Mouse (Mus musculus) intestine, embryonic 16.5 days (tissue): ENCODE measurements around the gene Tmem184c. TPM values are rescaled to one million over a fixed set of nuclear protein-coding genes. Genes with fewer than 3 reads are reported as not detected.

Experiments
- ATAC-seq: fragments of 200-750 bp; cut with Nextera tagmentation; 2 replicates; pipeline ENCODE4 v1.8.0; 2017; ENCODE audit warnings: moderate TSS enrichment, moderate library complexity
- H3K27ac ChIP-seq: fragments of 300-500 bp; sonication (generic); 2 replicates; pipeline ENCODE4 v1.5.1; 2014; ENCODE audit warnings: mild to moderate bottlenecking, low read length
- H3K27me3 ChIP-seq: fragments of 300-500 bp; sonication (generic); replicated peaks from 2 replicates; pipeline ENCODE4 v1.6.1; 2014; ENCODE audit warnings: low read length, control low read depth, mixed read lengths; ENCODE audit not compliant: control insufficient read depth, insufficient read depth
- H3K36me3 ChIP-seq: fragments of 300-500 bp; sonication (generic); 2 replicates; pipeline ENCODE4 v1.6.1; 2014; ENCODE audit warnings: low read length, control low read depth; ENCODE audit not compliant: control insufficient read depth, insufficient read depth
- H3K4me1 ChIP-seq: fragments of 300-500 bp; sonication (generic); 2 replicates; pipeline ENCODE4 v1.6.1; 2014; ENCODE audit warnings: low read length, control low read depth, mixed read lengths; ENCODE audit not compliant: control insufficient read depth, insufficient read depth
- H3K4me2 ChIP-seq: fragments of 300-500 bp; sonication (generic); 2 replicates; pipeline ENCODE4 v1.6.1; 2014; ENCODE audit warnings: low read depth, low read length, control low read depth
- H3K4me3 ChIP-seq: fragments of 300-500 bp; sonication (generic); 2 replicates; pipeline ENCODE4 v1.5.1; 2014; ENCODE audit warnings: mild to moderate bottlenecking, low read length
- H3K9ac ChIP-seq: fragments of 300-500 bp; sonication (generic); 2 replicates; pipeline ENCODE4 v1.6.1; 2014; ENCODE audit warnings: low read depth, low read length
- H3K9me3 ChIP-seq: fragments of 300-500 bp; sonication (generic); 2 replicates; pipeline ENCODE4 v1.6.1; 2016; ENCODE audit warnings: low read length, control low read depth; ENCODE audit not compliant: control insufficient read depth
- WGBS: fragments of 180-500 bp; shearing (Covaris S2); extraction: QIAGEN DNeasy Blood & Tissue Kit; methylation state at CpG from one replicate; pipeline ENCODE4 v1.1.7; 2014; 5-methylcytosine and 5-hydroxymethylcytosine counted together
- polyA plus RNA-seq: library from polyadenylated mRNA; unstranded; fragments of >200 nt; fragmentation: Nextera tagmentation; extraction: Ambion mirVana; gene quantifications from 2 replicates; pipeline ENCODE4 v1.2.1, GENCODE M21; 2015

The Tmem184c gene
- polyA plus RNA-seq, 1 experiment from 2014 or later: 21.4 TPM

DNA sequence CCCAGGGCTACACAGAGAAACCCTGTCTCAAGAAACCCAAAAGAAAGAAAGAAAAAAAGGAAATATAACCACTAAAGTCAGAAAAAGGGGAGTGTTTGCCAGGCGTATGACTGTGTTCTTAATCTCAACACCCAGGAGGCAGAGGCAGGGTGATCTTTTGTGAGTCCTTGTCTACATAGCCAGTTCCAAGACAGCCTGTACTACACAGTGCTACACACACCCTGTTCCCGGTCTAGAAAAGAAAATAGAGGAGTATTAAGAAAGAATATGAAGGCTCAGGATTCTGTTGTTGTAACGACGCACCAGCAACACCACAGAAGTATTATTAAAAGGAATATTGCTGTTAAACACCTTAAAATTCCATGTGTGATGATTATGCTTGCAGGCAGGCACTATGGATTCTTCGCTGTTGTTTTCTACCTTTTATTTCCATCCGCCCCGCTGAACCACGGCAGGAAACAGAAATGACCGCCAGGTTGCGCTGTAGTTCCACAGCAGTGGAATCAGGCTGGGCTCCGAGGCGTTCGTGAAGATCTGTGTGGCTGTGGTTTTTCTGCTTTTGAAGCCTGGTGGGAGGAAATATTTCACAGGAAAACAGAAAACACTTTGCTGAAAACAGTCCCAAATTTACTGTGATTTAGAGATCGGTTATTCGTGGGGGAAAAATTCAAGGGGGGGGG lies 19.5 kb upstream of the Tmem184c start:
- H3K36me3 ChIP-seq: no peaks in the 10 kb centered on the region
- H3K27ac ChIP-seq: no peak overlapping the region
- H3K9me3 ChIP-seq: no peaks in the 10 kb centered on the region
- H3K4me3 ChIP-seq: no peak overlapping the region
- WGBS: 16% methylated on average over 15 of the region's 15 CpGs
- no peak overlapping the region for H3K9ac ChIP-seq
- no peaks in the 10 kb centered on the region for H3K4me1 ChIP-seq
- peak; percentile 73 for ATAC-seq
- H3K4me2 ChIP-seq: no peak overlapping the region
- H3K27me3 ChIP-seq: no peaks in the 10 kb centered on the region

DNA sequence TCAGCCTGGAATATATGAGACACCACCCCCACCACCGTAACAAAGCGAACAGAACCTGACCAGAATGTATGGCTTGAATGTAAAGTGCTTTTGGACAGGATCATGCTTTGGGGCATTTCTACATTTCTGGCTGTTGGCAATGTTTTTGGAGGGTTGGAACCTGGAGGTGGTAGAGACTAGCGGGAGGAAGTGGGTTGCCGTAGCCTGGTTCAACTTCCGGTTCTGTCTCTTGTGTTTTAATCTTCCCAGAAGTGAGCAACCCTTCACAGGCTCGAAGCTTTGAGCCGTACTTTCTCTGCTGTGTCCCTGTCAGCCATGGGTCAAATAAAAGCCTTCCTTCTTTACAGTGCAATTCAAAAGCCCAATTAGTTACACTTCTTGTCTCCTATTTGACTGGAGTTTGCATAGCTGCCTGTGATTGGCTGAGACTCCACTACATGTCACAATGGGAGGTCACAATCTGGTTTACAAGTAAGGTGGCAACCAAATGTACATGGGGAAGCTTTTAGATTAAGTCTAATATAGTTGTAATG lies 13.2 kb upstream of the Tmem184c start:
- 86% methylated on average over 7 of the region's 7 CpGs for WGBS
- H3K9ac ChIP-seq: no peak overlapping the region
- H3K4me1 ChIP-seq: no peaks in the 10 kb centered on the region
- H3K27me3 ChIP-seq: no peaks in the 10 kb centered on the region
- no peak for ATAC-seq
- H3K4me3 ChIP-seq: no peak overlapping the region
- H3K4me2 ChIP-seq: no peak overlapping the region
- no peaks in the 10 kb centered on the region for H3K9me3 ChIP-seq
- no peak overlapping the region for H3K27ac ChIP-seq
- no peaks in the 10 kb centered on the region for H3K36me3 ChIP-seq

DNA sequence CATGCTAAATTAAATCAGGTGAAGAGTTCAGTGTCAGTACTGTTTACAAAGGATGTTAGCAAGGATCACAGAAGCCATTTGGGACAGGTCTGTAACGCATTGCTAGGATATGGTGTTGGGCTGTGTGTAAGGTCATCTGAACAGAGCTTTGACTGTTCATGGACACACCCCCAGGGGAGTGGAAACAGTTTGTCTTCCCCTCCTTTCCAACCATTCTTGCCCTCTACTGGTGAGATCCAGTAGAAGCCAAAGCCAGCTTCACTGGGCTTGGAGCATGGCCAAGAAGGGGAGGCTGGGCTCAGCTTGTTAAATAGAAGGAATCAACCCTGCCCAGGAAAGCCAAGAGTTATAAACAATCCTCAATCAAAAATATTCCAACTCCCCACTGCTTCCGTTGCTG lies 7.4 kb upstream of the Tmem184c start:
- peak; percentile 52 for ATAC-seq
- H3K4me1 ChIP-seq: 0 out of 2 replicates have a peak, but pooled peaks cover 4% of the 10 kb centered on the region
- H3K27ac ChIP-seq: no peak overlapping the region
- no peak overlapping the region for H3K4me2 ChIP-seq
- no peaks in the 10 kb centered on the region for H3K36me3 ChIP-seq
- H3K9ac ChIP-seq: no peak overlapping the region
- 28% methylated on average over 2 of the region's 2 CpGs for WGBS
- H3K9me3 ChIP-seq: no peaks in the 10 kb centered on the region
- H3K4me3 ChIP-seq: no peak overlapping the region
- no peaks in the 10 kb centered on the region for H3K27me3 ChIP-seq

GRCm38 (mm10) chr8:77609621-77610020 lies 877 bp downstream of the Tmem184c start:
- no peak overlapping the region for H3K27ac ChIP-seq
- no peaks in the 10 kb centered on the region for H3K27me3 ChIP-seq
- WGBS: 10% methylated on average over 7 of the region's 7 CpGs
- H3K9ac ChIP-seq: peak overlapping the region; percentile 70
- peaks cover 3% of the 10 kb centered on the region for H3K4me1 ChIP-seq
- ATAC-seq: no peak
- no peaks in the 10 kb centered on the region for H3K36me3 ChIP-seq
- peak overlapping the region; percentile 70 for H3K4me3 ChIP-seq
- H3K9me3 ChIP-seq: no peaks in the 10 kb centered on the region
- peak overlapping the region; percentile 81 for H3K4me2 ChIP-seq

DNA sequence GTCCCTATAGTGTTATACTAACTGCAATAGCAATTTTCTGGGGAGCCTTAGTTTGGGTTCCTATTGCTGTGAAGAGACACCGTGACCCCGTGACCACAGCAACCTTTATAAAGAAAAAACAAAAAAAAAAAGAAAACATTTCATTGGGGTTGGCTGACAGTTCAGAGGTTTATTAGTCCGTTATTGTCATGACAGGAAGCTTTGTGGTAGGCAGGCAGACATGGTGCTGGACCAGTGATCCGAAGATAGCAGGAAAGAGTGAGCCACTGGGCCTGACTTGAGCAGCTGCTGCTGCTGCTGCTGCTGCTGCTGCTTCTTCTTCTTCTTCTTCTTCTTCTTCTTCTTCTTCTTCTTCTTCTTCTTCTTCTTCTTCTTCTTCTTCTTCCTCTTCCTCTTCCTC lies 26.3 kb downstream of the Tmem184c start:
- Histone ChIP-seq H3K4me1 (no peaks in the 10 kb centered on the region), H3K4me3 (no peak overlapping the region), H3K36me3 (peaks cover 3% of the 10 kb centered on the region; the same call in 1 of the 2 replicates), H3K4me2 (no peak overlapping the region), H3K9ac (no peak overlapping the region), H3K27ac (no peak overlapping the region), H3K9me3 (no peaks in the 10 kb centered on the region), H3K27me3 (no peaks in the 10 kb centered on the region)
- ATAC-seq: no peak
- WGBS: 95% methylated on average over 4 of the region's 4 CpGs

GRCm38 (mm10) chr8:77577674-77578073 lies 32.8 kb downstream of the Tmem184c start:
- H3K27me3 ChIP-seq: no peaks in the 10 kb centered on the region
- H3K4me2 ChIP-seq: no peak overlapping the region
- 91% methylated on average over 7 of the region's 7 CpGs for WGBS
- no peaks in the 10 kb centered on the region for H3K4me1 ChIP-seq
- peaks cover 3% of the 10 kb centered on the region; the same call in 1 of the 2 replicates for H3K36me3 ChIP-seq
- no peak overlapping the region for H3K27ac ChIP-seq
- H3K4me3 ChIP-seq: no peak overlapping the region
- no peak for ATAC-seq
- no peaks in the 10 kb centered on the region for H3K9me3 ChIP-seq
- no peak overlapping the region for H3K9ac ChIP-seq

GRCm38 (mm10) chr8:77574229-77574628 lies 36.3 kb downstream of the Tmem184c start:
- H3K4me3 ChIP-seq: no peak overlapping the region
- no peak overlapping the region for H3K27ac ChIP-seq
- H3K36me3 ChIP-seq: peaks cover 2% of the 10 kb centered on the region; the same call in 1 of the 2 replicates
- no peak overlapping the region for H3K4me2 ChIP-seq
- H3K4me1 ChIP-seq: no peaks in the 10 kb centered on the region
- no peak for ATAC-seq
- no peaks in the 10 kb centered on the region for H3K27me3 ChIP-seq
- no peak overlapping the region for H3K9ac ChIP-seq
- WGBS: 88% methylated on average over 5 of the region's 5 CpGs
- H3K9me3 ChIP-seq: no peaks in the 10 kb centered on the region

DNA sequence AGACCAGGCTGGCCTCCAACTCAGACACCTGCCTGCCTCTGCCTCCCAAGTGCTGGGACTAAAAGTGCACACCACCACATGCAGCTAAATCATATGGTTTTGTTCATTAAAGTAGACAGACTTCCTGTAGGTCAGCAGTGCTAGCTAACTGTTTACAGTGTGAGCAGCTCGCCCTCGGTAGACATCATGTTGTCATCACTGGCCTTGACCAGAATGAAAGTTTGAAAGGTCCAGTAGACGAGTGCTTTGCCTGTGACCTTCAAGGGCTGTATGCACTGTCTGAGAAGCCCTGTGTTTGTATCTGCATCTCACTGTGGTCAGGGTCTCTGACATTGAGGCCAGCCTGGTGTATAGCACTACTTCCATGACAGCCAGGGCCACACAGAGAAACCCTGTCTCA lies 49.1 kb downstream of the Tmem184c start:
- Histone ChIP-seq H3K4me2 (no peak overlapping the region), H3K4me1 (no peaks in the 10 kb centered on the region), H3K27me3 (no peaks in the 10 kb centered on the region), H3K4me3 (no peak overlapping the region), H3K9ac (no peak overlapping the region), H3K27ac (no peak overlapping the region), H3K36me3 (peaks cover 2% of the 10 kb centered on the region; the same call in 1 of the 2 replicates), H3K9me3 (no peaks in the 10 kb centered on the region)
- no peak for ATAC-seq
- 78% methylated on average over 3 of the region's 3 CpGs for WGBS

DNA sequence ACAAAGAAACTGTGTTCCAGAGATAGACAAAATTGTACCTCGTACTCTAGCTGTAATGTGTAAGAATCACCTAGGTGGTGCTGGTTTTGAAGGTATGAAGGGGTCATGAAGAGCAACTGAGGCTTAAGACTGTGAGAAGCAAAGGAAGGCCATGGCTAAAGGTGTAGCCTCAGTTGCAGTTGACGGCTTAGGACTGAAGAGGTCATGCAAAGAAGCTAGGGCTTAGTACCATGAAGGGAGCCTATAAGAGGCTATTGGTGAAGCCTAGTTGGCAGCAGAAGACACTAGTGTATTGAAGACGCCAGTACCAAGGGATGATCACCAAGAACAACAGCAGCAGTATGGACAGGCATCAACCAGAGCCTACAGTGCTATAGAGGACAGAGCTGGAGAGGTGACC lies 58.0 kb downstream of the Tmem184c start:
- Histone ChIP-seq H3K27ac (no peak overlapping the region), H3K27me3 (no peaks in the 10 kb centered on the region), H3K4me3 (no peak overlapping the region), H3K9me3 (no peaks in the 10 kb centered on the region), H3K9ac (no peak overlapping the region), H3K36me3 (peaks cover 18% of the 10 kb centered on the region), H3K4me1 (peaks cover 5% of the 10 kb centered on the region; the same call in 1 of the 2 replicates), H3K4me2 (no peak overlapping the region)
- 96% methylated on average over 3 of the region's 3 CpGs for WGBS
- ATAC-seq: no peak
